Mouse (Mus musculus) heart, embryonic 15.5 days (tissue): ENCODE measurements around the gene Ankrd13a. TPM values are rescaled to one million over a fixed set of nuclear protein-coding genes. Genes with fewer than 3 reads are reported as not detected.

Experiments used
- ATAC-seq: fragments of 200-750 bp; cut with Nextera tagmentation; replicated peaks from 2 replicates; pipeline ENCODE4 v1.8.0; 2017; ENCODE audit warnings: low read depth, moderate TSS enrichment; ENCODE audit not compliant: insufficient number of reproducible peaks, insufficient read depth, low FRiP score
- H3K27ac ChIP-seq: fragments of 300-500 bp; sonication (generic); 2 replicates; pipeline ENCODE4 v1.5.1; 2015; ENCODE audit warnings: mild to moderate bottlenecking, inconsistent platforms
- H3K27me3 ChIP-seq: fragments of 300-500 bp; sonication (generic); 2 replicates; pipeline ENCODE4 v1.6.1; 2015; ENCODE audit warnings: inconsistent platforms
- H3K36me3 ChIP-seq: fragments of 300-500 bp; sonication (generic); 2 replicates; pipeline ENCODE4 v1.6.1; 2015; ENCODE audit warnings: mild to moderate bottlenecking, inconsistent platforms
- H3K4me1 ChIP-seq: fragments of 300-500 bp; sonication (generic); replicated peaks from 2 replicates; pipeline ENCODE4 v1.6.1; 2015; ENCODE audit warnings: inconsistent platforms
- H3K4me2 ChIP-seq: fragments of 300-500 bp; sonication (generic); 2 replicates; pipeline ENCODE4 v1.6.1; 2015; ENCODE audit warnings: inconsistent platforms, mild to moderate bottlenecking, moderate library complexity
- H3K4me3 ChIP-seq: fragments of 300-500 bp; sonication (generic); 2 replicates; pipeline ENCODE4 v1.5.1; 2015; ENCODE audit warnings: mild to moderate bottlenecking, inconsistent platforms
- H3K9ac ChIP-seq: fragments of 300-500 bp; sonication (generic); 2 replicates; pipeline ENCODE4 v1.6.1; 2015; ENCODE audit warnings: mild to moderate bottlenecking, inconsistent platforms
- H3K9me3 ChIP-seq: fragments of 300-500 bp; sonication (generic); replicated peaks from 2 replicates; pipeline ENCODE4 v1.6.1; 2016; ENCODE audit warnings: inconsistent platforms
- WGBS: fragments of 180-500 bp; shearing (Covaris S2); methylation state at CpG from one replicate; pipeline ENCODE4 v1.1.7; 2015; ENCODE audit warnings: mixed read lengths; 5-methylcytosine and 5-hydroxymethylcytosine counted together
- polyA plus RNA-seq: library from polyadenylated mRNA; unstranded; fragments of >200 nt; fragmentation: Nextera tagmentation; extraction: Ambion mirVana; gene quantifications from 2 replicates; pipeline ENCODE4 v1.2.1, GENCODE M21; 2015

The Ankrd13a gene
- polyA plus RNA-seq, 1 experiment from 2014 or later, result 28.3 TPM

DNA sequence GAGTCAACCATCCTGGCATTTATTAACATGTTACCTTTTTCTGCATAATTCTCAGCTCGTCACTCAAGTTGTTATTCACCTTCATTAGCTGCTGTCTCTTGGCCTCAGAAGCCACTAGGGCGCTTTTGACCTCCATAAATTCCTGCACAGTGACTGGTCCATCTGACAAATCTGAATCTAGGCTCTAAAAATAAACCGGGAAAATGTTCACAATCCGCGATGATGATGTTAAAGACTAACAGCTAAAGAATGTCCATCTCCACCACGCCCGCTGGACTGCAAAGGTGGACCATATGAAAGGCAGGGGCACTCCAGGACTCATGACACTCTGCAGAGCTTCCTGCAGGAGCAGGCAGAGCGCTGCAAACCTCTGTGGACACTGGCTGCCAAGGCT lies 30.8 kb upstream of the Ankrd13a start:
- ATAC-seq, result no peak
- Histone ChIP-seq H3K4me3 (no peak overlapping the region), H3K4me1 (peaks cover 36% of the 10 kb centered on the region), H3K9ac (no peak overlapping the region), H3K4me2 (no peak overlapping the region), H3K27me3 (no peaks in the 10 kb centered on the region), H3K36me3 (peaks cover 66% of the 10 kb centered on the region), H3K9me3 (no peaks in the 10 kb centered on the region), H3K27ac (no peak overlapping the region)
- 66% methylated on average over 8 of the region's 8 CpGs for WGBS

DNA sequence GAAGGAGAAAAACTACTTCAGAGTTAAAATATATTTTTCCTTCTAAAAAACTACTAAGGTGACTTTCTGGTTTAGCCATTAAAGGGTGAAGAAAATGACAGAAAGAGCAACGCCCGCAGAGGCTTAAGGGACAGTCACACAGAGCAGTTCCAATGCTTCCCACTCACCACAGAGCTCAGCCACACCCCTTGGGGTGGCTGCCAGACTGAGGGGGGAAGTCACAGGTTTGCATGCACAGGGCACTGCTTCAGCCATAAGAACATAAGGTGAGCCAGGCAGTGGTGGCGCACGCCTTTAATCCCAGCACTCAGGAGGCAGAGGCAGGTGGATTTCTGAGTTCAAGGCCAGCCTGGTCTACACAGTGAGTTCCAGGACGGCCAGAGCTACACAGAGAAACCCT lies 28.9 kb upstream of the Ankrd13a start:
- 78% methylated on average over 5 of the region's 5 CpGs for WGBS
- no peak overlapping the region for H3K4me3 ChIP-seq
- peaks cover 25% of the 10 kb centered on the region for H3K4me1 ChIP-seq
- no peak overlapping the region for H3K27ac ChIP-seq
- no peaks in the 10 kb centered on the region for H3K27me3 ChIP-seq
- H3K9ac ChIP-seq, result no peak overlapping the region
- H3K36me3 ChIP-seq, result peaks cover 76% of the 10 kb centered on the region
- ATAC-seq, result no peak
- H3K4me2 ChIP-seq, result no peak overlapping the region
- H3K9me3 ChIP-seq, result no peaks in the 10 kb centered on the region

DNA sequence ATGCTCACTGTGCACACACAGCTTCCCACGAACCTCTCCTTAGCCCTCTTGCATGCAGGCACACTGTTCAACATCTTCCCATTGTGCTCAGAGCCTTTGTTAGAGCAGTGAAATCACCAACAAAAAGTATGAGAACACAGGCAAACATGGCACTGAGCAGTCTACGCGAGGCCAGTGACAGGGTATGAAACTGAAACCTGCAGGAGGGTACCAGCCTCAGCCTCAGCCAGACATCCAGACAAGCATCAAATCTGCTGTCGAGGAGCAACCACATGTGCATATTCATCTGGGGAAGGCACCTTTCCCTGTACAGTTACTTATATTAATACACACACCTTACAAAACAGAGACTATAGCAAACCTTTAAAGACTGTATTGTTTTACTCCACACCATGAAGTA lies 27.6 kb upstream of the Ankrd13a start:
- Histone ChIP-seq H3K27ac (no peak overlapping the region), H3K9me3 (no peaks in the 10 kb centered on the region), H3K9ac (no peak overlapping the region), H3K36me3 (peaks cover 80% of the 10 kb centered on the region), H3K4me3 (no peak overlapping the region), H3K4me2 (no peak overlapping the region), H3K4me1 (peaks cover 21% of the 10 kb centered on the region), H3K27me3 (no peaks in the 10 kb centered on the region)
- WGBS, result 71% methylated on average over 4 of the region's 4 CpGs
- ATAC-seq, result no peak

DNA sequence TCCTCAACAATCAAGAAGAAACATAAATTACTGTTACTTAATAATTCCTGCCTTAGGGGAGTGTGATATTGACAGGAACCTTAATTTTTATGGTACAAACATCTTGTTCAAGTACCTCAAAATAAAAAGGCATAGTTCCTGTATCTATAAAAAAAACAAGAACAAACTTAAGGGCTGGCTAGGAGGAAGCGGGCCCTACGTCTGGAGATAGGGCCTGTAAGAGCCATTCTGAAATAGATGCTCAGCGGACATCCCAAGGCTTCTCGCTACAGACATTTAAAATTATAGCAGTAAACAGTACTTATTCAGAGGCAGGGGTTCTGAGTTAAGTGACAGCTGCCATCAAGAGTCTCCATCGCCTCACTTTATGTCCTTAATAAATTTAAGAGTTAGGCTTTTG lies 27.0 kb upstream of the Ankrd13a start:
- H3K4me2 ChIP-seq, result no peak overlapping the region
- no peaks in the 10 kb centered on the region for H3K27me3 ChIP-seq
- H3K9me3 ChIP-seq, result no peaks in the 10 kb centered on the region
- peaks cover 16% of the 10 kb centered on the region for H3K4me1 ChIP-seq
- no peak overlapping the region for H3K4me3 ChIP-seq
- peaks cover 79% of the 10 kb centered on the region for H3K36me3 ChIP-seq
- WGBS, result 92% methylated on average over 5 of the region's 5 CpGs
- no peak for ATAC-seq
- H3K27ac ChIP-seq, result no peak overlapping the region
- no peak overlapping the region for H3K9ac ChIP-seq

DNA sequence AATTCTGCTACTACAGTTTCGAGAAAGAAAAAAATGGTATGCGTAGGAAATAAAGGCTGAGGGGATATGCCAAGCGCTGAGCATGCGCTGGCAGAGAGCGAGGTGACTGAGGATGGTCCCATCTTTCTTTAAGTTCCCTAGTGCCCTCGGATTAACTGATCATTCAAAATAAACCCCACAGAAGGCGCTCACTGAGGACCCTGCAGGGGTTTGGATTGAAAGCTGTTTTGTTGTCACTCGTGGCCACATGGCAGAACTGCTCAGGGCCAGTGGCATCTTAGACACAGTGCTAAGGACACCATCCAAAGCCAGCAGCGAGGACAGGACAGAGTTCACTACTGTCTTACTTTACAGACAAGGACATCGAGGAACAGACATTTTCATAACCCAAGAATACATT lies 24.2 kb upstream of the Ankrd13a start:
- H3K4me2 ChIP-seq, result no peak overlapping the region
- WGBS, result 88% methylated on average over 10 of the region's 10 CpGs
- H3K36me3 ChIP-seq, result peaks cover 68% of the 10 kb centered on the region

DNA sequence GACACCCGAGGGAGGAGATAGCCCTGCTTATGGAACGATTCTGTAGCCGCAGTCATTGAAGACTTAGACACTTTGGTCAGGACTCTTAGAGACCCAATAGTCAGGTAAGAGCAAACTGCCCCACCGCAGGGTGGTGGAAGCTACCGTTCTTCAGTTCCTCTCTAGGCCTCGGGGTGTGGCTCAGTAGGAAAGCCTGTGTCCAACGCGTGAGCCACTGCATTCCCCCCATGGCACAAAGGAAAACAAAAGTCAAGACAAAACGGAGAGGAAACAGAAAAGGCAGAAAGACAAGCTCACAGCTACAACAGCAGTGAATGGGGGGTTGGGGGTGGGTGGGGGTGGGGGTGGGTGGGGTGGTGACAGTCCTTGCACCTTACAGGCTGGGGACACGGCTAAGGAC lies 22.1 kb upstream of the Ankrd13a start:
- Histone ChIP-seq H3K27me3 (no peaks in the 10 kb centered on the region), H3K36me3 (peaks cover 70% of the 10 kb centered on the region), H3K9ac (no peak overlapping the region), H3K4me1 (no peaks in the 10 kb centered on the region), H3K27ac (no peak overlapping the region), H3K9me3 (no peaks in the 10 kb centered on the region), H3K4me2 (no peak overlapping the region), H3K4me3 (no peak overlapping the region)
- WGBS, result 88% methylated on average over 10 of the region's 10 CpGs
- no peak for ATAC-seq

More for the DNA sequence above, 24.2 kb upstream of the Ankrd13a start:
- Histone ChIP-seq H3K27ac (no peak overlapping the region), H3K9ac (no peak overlapping the region), H3K9me3 (no peaks in the 10 kb centered on the region), H3K4me3 (no peak overlapping the region), H3K27me3 (no peaks in the 10 kb centered on the region), H3K4me1 (no peaks in the 10 kb centered on the region)
- no peak for ATAC-seq

DNA sequence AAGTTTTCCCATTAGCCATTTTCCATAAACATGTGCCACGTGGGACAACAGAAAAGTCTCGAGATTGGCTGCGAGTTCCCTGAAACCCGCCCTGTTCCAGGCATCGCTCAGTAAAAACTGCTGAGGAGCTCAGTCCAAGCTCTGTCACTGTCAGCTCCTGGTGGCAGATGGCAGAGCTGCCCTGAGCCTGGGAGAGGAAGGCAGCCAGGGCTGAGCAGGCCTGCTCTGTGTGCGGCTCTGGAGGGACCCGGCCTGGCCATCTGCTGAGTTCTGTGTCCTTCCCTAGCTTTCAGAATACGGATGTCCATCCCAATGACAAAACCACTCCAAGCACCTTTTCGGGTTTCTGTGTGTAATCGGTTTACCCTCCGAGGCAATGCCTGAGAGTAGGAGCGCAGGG lies 21.1 kb upstream of the Ankrd13a start:
- no peak for ATAC-seq
- no peaks in the 10 kb centered on the region for H3K9me3 ChIP-seq
- no peak overlapping the region for H3K4me3 ChIP-seq
- H3K4me1 ChIP-seq, result no peaks in the 10 kb centered on the region
- peaks cover 68% of the 10 kb centered on the region for H3K36me3 ChIP-seq
- H3K4me2 ChIP-seq, result no peak overlapping the region
- no peak overlapping the region for H3K9ac ChIP-seq
- H3K27me3 ChIP-seq, result no peaks in the 10 kb centered on the region
- no peak overlapping the region for H3K27ac ChIP-seq
- 91% methylated on average over 12 of the region's 12 CpGs for WGBS

DNA sequence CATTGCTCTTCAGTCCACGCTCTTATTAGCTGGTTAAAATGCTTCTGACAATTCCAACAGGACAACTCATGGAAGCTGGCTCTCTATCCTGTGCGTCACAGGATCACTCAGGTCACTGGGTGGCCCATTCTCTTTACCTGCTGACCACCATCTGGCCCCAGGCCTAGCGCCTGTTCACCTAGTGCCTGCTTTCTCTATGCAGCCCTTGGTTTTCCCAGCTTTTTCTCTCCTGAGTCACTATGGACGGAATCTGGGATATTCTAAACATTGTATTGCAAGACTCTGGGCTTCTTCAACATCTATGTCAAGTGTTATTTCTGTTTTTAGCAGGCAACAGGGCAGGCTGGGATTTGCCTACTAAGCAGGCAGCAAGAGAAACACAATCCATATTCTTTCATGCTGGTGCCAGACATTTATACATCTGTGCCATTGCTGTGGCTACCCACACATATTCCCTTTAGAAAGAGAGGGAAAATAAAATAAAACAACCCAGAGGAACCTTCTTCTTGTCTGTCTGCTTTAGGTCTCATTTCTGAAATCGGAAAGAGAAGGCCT lies 14.9 kb upstream of the Ankrd13a start:
- WGBS, result 94% methylated on average over 5 of the region's 5 CpGs
- H3K27ac ChIP-seq, result no peak overlapping the region
- H3K36me3 ChIP-seq, result peaks cover 70% of the 10 kb centered on the region
- H3K4me2 ChIP-seq, result no peak overlapping the region
- H3K9me3 ChIP-seq, result no peaks in the 10 kb centered on the region
- H3K4me3 ChIP-seq, result no peak overlapping the region
- no peaks in the 10 kb centered on the region for H3K27me3 ChIP-seq
- no peak for ATAC-seq
- no peak overlapping the region for H3K9ac ChIP-seq
- H3K4me1 ChIP-seq, result peaks cover 9% of the 10 kb centered on the region; the same call in 1 of the 2 replicates

DNA sequence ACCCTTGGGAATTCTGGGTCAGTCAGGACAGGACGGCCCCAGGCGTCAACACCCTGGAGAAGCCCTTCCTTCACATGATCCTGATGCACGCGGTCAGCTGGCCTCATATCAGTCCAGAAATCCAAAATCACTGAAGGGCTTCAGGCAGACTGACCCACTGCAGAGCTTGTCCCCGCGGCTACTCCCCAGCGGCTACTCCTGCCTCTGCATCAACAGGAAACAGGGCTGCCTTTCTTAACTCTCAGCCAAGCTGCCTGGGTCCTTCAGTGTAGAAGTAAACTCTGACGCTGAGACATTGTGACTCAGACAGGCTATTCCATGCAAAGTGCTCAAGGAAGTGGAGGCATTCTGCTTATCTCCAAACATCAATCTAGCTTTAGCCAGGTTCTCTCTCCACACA lies 12.5 kb upstream of the Ankrd13a start:
- no peak overlapping the region for H3K4me3 ChIP-seq
- peaks cover 70% of the 10 kb centered on the region for H3K36me3 ChIP-seq
- 37% methylated on average over 8 of the region's 8 CpGs for WGBS
- no peaks in the 10 kb centered on the region for H3K9me3 ChIP-seq
- no peak; the same call in 1 of the 2 replicates for ATAC-seq
- peaks cover 9% of the 10 kb centered on the region; the same call in 1 of the 2 replicates for H3K4me1 ChIP-seq
- H3K4me2 ChIP-seq, result no peak overlapping the region
- H3K9ac ChIP-seq, result no peak overlapping the region
- peak overlapping the region; percentile 19 for H3K27ac ChIP-seq
- H3K27me3 ChIP-seq, result no peaks in the 10 kb centered on the region

DNA sequence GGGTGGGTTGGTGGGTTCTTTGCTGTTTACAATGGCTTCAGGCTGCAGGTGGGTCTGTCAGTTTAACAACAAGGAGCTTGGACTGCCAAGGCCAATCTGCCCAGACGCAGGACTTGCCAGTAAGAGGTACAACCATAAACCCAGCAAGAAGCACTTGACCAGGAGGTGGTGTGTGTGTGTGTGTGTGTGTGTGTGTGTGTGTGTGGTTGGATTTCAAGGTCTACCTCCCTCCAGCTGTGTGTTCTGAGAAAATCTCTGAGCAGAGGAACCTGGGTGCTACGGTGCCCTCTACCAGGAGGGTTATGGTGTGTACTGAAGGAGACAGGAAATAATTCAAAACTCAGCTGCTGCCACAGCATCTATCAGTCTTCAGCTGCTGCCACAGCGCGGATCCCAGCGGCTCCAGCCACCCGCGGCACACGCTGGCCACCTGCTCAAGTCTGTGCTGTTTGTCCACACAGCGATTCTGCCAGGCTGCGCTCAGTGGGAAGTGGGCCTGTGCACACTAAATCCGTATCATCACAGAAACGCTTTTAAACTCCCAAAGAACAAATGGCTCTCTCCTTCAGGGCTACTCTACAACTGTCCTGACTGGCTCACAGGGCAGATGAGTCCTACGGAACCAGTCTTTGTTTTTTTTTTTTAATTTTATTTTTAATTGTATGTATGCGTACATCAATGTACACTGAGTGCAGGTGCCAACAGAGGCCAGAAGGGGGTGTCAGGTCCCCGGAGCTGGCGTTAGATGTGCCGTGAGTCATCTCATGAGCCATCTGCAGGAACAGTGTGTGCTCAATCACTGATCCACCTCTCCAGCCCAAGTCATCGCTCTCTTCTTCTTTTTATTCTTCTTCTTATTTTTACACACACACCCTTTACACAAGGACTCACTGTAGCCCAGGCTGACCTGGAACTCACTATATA lies 9.4 kb upstream of the Ankrd13a start:
- Histone ChIP-seq H3K4me3 (no peak overlapping the region), H3K36me3 (peaks cover 55% of the 10 kb centered on the region), H3K4me2 (no peak overlapping the region), H3K27me3 (no peaks in the 10 kb centered on the region), H3K4me1 (peaks cover 10% of the 10 kb centered on the region), H3K9ac (no peak overlapping the region), H3K9me3 (no peaks in the 10 kb centered on the region), H3K27ac (no peak overlapping the region)
- WGBS, result 93% methylated on average over 18 of the region's 18 CpGs
- no peak for ATAC-seq

DNA sequence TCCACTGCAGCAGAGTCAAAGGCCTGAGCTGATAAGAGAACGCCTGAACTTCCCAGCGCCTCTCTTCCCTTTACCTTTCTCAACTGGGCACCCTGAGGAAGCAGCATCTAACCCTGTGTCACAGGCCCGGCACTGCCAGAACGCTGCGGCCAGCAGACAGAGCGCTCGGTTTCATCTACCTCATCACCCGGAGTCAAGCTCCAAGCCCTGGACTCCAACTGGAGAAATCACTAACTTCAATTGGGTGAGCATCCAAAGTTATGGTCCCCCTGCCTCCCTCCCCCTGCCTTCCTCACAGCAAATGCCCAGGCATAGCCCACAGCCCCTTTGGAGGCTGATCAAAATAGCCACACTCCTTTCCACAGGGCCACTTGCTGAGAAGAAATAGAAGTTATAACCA lies 7.8 kb upstream of the Ankrd13a start:
- Histone ChIP-seq H3K27me3 (no peaks in the 10 kb centered on the region), H3K4me2 (no peak overlapping the region), H3K4me3 (no peak overlapping the region), H3K27ac (no peak overlapping the region), H3K9me3 (no peaks in the 10 kb centered on the region), H3K36me3 (peaks cover 41% of the 10 kb centered on the region), H3K9ac (no peak overlapping the region), H3K4me1 (peaks cover 13% of the 10 kb centered on the region)
- no peak for ATAC-seq
- 73% methylated on average over 8 of the region's 8 CpGs for WGBS

DNA sequence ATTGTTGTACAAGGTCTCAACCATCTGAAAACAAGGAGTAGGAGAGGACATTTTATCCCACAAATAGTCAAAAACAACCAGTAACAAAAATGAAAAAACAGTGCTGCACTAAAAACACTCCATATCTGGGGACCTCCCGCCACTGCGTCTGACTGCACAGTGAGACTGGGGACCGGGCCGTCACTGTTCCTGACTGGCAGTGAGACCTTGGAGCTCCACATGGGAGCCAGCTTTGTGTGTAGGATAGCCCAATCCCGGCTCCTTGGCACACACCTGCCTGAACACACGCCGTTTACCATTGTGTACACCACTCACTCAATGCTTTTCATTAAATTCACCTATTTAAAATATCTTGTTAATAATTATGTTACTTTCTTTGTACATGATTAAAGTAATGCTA lies 7.3 kb upstream of the Ankrd13a start:
- H3K4me3 ChIP-seq, result no peak overlapping the region
- no peaks in the 10 kb centered on the region for H3K9me3 ChIP-seq
- H3K4me1 ChIP-seq, result peaks cover 15% of the 10 kb centered on the region
- ATAC-seq, result no peak
- H3K36me3 ChIP-seq, result peaks cover 37% of the 10 kb centered on the region
- no peak overlapping the region for H3K4me2 ChIP-seq
- 81% methylated on average over 7 of the region's 7 CpGs for WGBS
- no peaks in the 10 kb centered on the region for H3K27me3 ChIP-seq
- no peak overlapping the region for H3K9ac ChIP-seq
- H3K27ac ChIP-seq, result no peak overlapping the region
